Mouse (Mus musculus): ENCODE measurements around the gene Rara.
A peak's percentile ranks its signal among the peaks of the same experiment; 100 is the strongest.

GRCm38 (mm10) chr11:98918231-98918630, 9.4 kb upstream of the Rara start:
- peak; percentile 23; the same call in 1 of the 2 replicates for TF ChIP-seq CTCF (IDR thresholded peaks at IDR 0.05)
- no peak for TF ChIP-seq POLR2A (IDR thresholded peaks at IDR 0.05; ENCODE audit: insufficient read depth, low read depth, low read length)
- peak; percentile 68; the same call in 1 of the 2 replicates for TF ChIP-seq EP300 (IDR thresholded peaks at IDR 0.05; ENCODE audit: insufficient read depth, low read depth, low read length)

Measured in heart, adult 2 months (tissue).